Mouse (Mus musculus) testis, adult 2 months (tissue): ENCODE measurements at regions not wholly inside any gene's neighbourhood (a gene's known extent, or its start where the extent isn't known, plus 50 kb on each side); places are given as distances from the start of the nearest gene placed in this dataset.

Experiments used
- CTCF ChIP-seq: fragments of 200-500 bp; IDR thresholded peaks from 2 replicates; pipeline ENCODE4 v1.5.1; 2012; ENCODE audit warnings: low read depth, mild to moderate bottlenecking, inconsistent platforms, low read length, moderate library complexity; ENCODE audit not compliant: control insufficient read depth, insufficient read depth, insufficient replicate concordance
- POLR2A ChIP-seq: fragments of 200-500 bp; IDR thresholded peaks from 2 replicates; pipeline ENCODE4 v1.6.1; 2012; ENCODE audit warnings: low read depth, mild to moderate bottlenecking, inconsistent platforms, low read length, moderate library complexity; ENCODE audit not compliant: control insufficient read depth

DNA sequence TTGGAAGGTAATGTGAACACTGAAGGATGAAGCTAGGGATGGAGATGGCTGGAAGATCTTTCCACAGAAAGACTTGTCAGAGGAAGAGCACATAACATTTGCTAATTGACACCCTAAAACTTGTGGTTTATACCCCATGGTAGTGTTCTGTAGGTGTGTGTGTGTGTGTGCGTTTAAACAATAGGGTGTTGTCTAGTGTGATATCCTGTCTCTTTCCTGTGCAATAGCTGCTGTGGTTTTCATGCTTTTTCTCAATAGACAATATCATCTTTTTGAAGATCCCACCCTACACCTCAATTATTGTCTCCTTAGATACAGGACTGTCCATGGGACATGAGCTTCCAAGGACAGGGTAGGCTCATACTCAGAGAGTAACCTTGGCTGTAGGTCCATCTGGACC lies 103.5 kb upstream of the 4933412E24Rik start:
- TF ChIP-seq CTCF (no peak), POLR2A (no peak)
